Mouse (Mus musculus) liver, embryonic 13.5 days (tissue): ENCODE measurements around the gene Dnajc22. TPM values are rescaled to one million over a fixed set of nuclear protein-coding genes. Genes with fewer than 3 reads are reported as not detected.

Experiments used
- ATAC-seq: fragments of 200-750 bp; cut with Nextera tagmentation; 2 replicates; pipeline ENCODE4 v1.8.0; 2017; ENCODE audit warnings: low read depth, mild to moderate bottlenecking, moderate number of reproducible peaks, moderate library complexity
- DNase-seq: peaks from one replicate; pipeline ENCODE4 v3.0.0; 2022
- H3K27ac ChIP-seq: fragments of 300-500 bp; sonication (generic); 2 replicates; pipeline ENCODE4 v1.5.1; 2015; ENCODE audit warnings: moderate library complexity, mild to moderate bottlenecking, inconsistent platforms
- H3K27me3 ChIP-seq: fragments of 300-500 bp; sonication (generic); 2 replicates; pipeline ENCODE4 v1.6.1; 2015; ENCODE audit warnings: mild to moderate bottlenecking, inconsistent platforms
- H3K36me3 ChIP-seq: fragments of 300-500 bp; sonication (generic); 2 replicates; pipeline ENCODE4 v1.6.1; 2015; ENCODE audit warnings: mild to moderate bottlenecking, inconsistent platforms
- H3K4me1 ChIP-seq: fragments of 300-500 bp; sonication (generic); replicated peaks from 2 replicates; pipeline ENCODE4 v1.6.1; 2015; ENCODE audit warnings: inconsistent platforms
- H3K4me2 ChIP-seq: fragments of 300-500 bp; sonication (generic); 2 replicates; pipeline ENCODE4 v1.6.1; 2015; ENCODE audit warnings: inconsistent platforms, mild to moderate bottlenecking, moderate library complexity
- H3K4me3 ChIP-seq: fragments of 300-500 bp; sonication (generic); replicated peaks from 2 replicates; pipeline ENCODE4 v1.5.1; 2015; ENCODE audit warnings: mild to moderate bottlenecking, inconsistent platforms
- H3K9ac ChIP-seq: fragments of 300-500 bp; sonication (generic); 2 replicates; pipeline ENCODE4 v1.6.1; 2015; ENCODE audit warnings: mild to moderate bottlenecking, inconsistent platforms
- H3K9me3 ChIP-seq: fragments of 300-500 bp; sonication (generic); replicated peaks from 2 replicates; pipeline ENCODE4 v1.6.1; 2016; ENCODE audit warnings: inconsistent platforms
- WGBS: fragments of 180-500 bp; shearing (Covaris S2); methylation state at CpG from one replicate; pipeline ENCODE4 v1.1.7; 2015; ENCODE audit not compliant: insufficient replicate concordance; 5-methylcytosine and 5-hydroxymethylcytosine counted together
- polyA plus RNA-seq: library from polyadenylated mRNA; unstranded; fragments of >200 nt; fragmentation: Nextera tagmentation; extraction: Ambion mirVana; gene quantifications from 2 replicates; pipeline ENCODE4 v1.2.1, GENCODE M21; 2015

The Dnajc22 gene
- polyA plus RNA-seq, 1 experiment from 2014 or later = 14.6 TPM

DNA sequence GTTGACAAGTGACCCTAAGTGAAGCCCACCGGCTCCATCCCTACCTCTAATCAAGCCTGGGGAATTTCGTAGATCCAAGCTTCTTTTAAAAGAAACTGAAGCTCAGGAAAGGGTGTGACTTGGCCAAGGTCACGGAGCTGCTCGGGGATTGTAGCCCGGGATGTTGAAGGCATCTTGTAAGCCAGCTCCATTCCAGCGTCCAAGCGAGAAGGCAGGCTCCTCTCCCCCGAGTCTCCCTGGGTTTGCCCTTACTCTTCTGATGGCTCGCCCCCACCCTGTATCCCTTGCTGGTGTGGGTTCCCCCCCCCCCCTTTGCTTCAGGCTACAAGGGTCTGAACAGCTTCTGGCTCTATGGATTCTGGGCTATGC, 5.5 kb downstream of the Dnajc22 start:
- H3K9me3 ChIP-seq = no peaks in the 10 kb centered on the region
- no peaks in the 10 kb centered on the region; the same call in 1 of the 2 replicates for H3K36me3 ChIP-seq
- H3K4me2 ChIP-seq = peak overlapping the region; percentile 57
- peaks cover 33% of the 10 kb centered on the region for H3K4me1 ChIP-seq
- WGBS = 2% methylated on average over 9 of the region's 9 CpGs
- no peak overlapping the region for H3K27ac ChIP-seq
- H3K4me3 ChIP-seq = peak overlapping the region; percentile 39
- DNase-seq (no peak), ATAC-seq (0 out of 2 replicates have a peak, but pooled peaks have one; percentile 3)
- H3K9ac ChIP-seq = no peak overlapping the region
- peaks cover 81% of the 10 kb centered on the region for H3K27me3 ChIP-seq

DNA sequence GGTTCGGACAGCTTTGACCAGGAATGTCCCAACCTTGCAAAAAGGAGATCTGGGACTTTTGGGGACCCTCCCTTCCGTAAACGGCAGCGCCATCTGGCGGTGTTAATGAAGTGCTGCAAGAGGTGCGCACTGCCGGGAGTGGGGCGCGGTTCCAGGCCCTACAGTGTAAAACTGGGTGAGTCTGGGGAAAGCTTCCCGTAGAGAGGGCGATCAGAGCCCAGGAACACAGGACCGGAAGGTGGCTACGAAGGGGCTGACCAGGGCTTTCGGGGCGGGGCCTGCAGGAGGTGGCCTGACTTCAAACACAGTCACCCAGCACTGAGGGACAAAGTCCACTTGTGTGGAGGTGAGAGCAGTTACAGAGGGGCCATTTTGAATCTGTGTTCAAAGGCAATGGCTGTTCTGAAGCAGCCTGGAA, 6.2 kb downstream of the Dnajc22 start:
- peaks cover 3% of the 10 kb centered on the region; the same call in 1 of the 2 replicates for H3K36me3 ChIP-seq
- peak overlapping the region; percentile 41 for H3K9ac ChIP-seq
- DNase-seq (peak; percentile 28), ATAC-seq (peak; percentile 84)
- no peaks in the 10 kb centered on the region for H3K9me3 ChIP-seq
- WGBS = 2% methylated on average over 15 of the region's 15 CpGs
- peaks cover 74% of the 10 kb centered on the region for H3K27me3 ChIP-seq
- peak overlapping the region; percentile 31 for H3K4me3 ChIP-seq
- peaks cover 28% of the 10 kb centered on the region for H3K4me1 ChIP-seq
- H3K4me2 ChIP-seq = peak overlapping the region; percentile 57
- H3K27ac ChIP-seq = peak overlapping the region; percentile 72; the same call in 1 of the 2 replicates

DNA sequence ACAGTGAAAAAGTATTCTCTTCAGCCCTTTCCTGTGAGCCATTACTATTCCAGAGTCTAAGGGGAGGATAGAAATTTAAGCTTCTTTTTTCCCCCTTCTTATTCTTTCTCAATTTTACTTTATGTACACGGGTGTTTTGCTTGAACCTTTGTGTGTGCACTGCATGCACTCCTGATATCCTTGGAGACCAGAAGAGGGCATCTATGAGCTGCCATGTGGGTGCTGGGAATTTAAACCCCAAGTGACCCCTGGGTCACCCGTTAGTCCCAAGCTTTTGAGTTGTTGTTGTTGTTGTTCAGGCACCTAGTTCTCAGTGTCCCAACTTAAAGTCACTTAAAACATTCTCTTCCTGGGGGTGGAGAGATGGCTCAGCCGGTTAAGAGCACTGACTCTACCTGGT, 7.0 kb downstream of the Dnajc22 start:
- Histone ChIP-seq H3K9ac (peak overlapping the region; percentile 41), H3K4me3 (peak overlapping the region; percentile 31), H3K4me1 (peaks cover 28% of the 10 kb centered on the region), H3K9me3 (no peaks in the 10 kb centered on the region), H3K36me3 (peaks cover 3% of the 10 kb centered on the region; the same call in 1 of the 2 replicates), H3K4me2 (peak overlapping the region; percentile 43), H3K27ac (peak overlapping the region; percentile 72; the same call in 1 of the 2 replicates), H3K27me3 (peaks cover 66% of the 10 kb centered on the region)
- ATAC-seq = no peak
- WGBS = 37% methylated on average over 3 of the region's 3 CpGs
- DNase-seq = no peak

DNA sequence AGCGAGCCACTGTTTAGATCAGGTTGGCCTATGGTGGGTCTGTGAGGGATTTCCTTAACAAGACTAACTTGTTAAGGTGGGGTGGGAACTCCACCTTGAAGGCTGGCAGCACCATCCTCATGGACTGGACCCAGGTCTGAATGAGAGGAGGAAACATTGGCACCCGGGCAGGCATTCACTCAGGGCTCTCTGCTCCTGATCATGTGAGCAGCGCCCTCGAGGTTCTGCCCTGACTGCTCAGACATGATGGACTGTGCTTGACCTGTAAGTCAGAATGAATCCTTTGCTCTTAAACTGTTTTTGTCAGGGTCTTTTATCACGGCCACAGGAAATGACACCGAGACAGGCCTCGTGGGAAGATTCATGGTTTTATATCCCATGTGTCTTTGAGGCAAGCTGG, 12.3 kb downstream of the Dnajc22 start:
- Histone ChIP-seq H3K9me3 (no peaks in the 10 kb centered on the region), H3K36me3 (peaks cover 3% of the 10 kb centered on the region; the same call in 1 of the 2 replicates), H3K27ac (no peak overlapping the region), H3K4me2 (no peak overlapping the region), H3K9ac (no peak overlapping the region), H3K27me3 (peaks cover 13% of the 10 kb centered on the region), H3K4me1 (no peaks in the 10 kb centered on the region), H3K4me3 (no peak overlapping the region)
- 41% methylated on average over 7 of the region's 7 CpGs for WGBS
- no peak for ATAC-seq
- no peak for DNase-seq

DNA sequence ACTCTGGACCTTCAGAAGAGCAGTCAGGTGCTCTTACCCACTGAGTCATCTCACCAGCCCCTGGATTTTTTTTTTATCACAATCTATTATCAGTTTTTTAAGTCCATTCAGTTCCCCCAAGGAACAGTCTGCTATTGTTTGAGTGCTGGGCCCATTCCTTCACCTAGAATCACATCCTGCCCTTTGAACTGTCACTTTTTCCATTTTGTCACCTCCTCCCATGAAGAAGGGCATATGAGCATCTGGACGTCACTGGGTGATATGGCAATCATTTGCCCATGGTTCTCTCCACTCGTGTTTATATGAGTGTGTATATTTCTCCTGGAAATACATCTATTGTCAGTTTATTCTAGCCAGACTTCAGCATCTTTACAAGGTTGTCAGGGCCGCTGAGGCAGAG, 14.9 kb downstream of the Dnajc22 start:
- DNase-seq (no peak), ATAC-seq (no peak)
- 56% methylated on average over 3 of the region's 3 CpGs for WGBS
- Histone ChIP-seq H3K27ac (no peak overlapping the region), H3K9me3 (no peaks in the 10 kb centered on the region), H3K27me3 (no peaks in the 10 kb centered on the region), H3K4me2 (no peak overlapping the region), H3K36me3 (0 out of 2 replicates have a peak, but pooled peaks cover 3% of the 10 kb centered on the region), H3K4me1 (no peaks in the 10 kb centered on the region), H3K4me3 (no peak overlapping the region), H3K9ac (no peak overlapping the region)

DNA sequence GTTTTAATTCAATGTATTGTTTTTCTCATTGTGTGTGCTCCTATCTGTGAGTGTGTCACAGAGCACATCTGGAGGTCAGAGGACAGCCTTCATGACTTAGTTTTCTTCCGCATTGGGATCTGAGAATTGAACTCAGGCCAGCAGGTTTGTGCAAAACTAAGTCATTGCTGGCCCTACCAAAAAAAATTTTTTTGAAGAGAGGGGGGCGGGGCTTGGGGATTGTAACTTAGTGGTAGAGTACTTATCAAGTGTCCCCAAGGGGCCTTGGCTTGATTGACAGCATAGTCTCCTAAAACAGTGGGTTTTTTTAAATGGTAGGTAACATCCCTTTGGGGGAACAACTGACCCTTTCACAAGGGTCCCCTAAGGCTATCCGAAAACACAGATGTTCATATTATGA, 18.2 kb downstream of the Dnajc22 start:
- Histone ChIP-seq H3K27ac (no peak overlapping the region), H3K27me3 (no peaks in the 10 kb centered on the region), H3K36me3 (no peaks in the 10 kb centered on the region), H3K4me1 (peaks cover 16% of the 10 kb centered on the region), H3K4me3 (no peak overlapping the region), H3K9me3 (no peaks in the 10 kb centered on the region), H3K9ac (no peak overlapping the region), H3K4me2 (no peak overlapping the region)
- DNase-seq (no peak), ATAC-seq (no peak)
- 64% methylated on average over 3 of the region's 3 CpGs for WGBS

DNA sequence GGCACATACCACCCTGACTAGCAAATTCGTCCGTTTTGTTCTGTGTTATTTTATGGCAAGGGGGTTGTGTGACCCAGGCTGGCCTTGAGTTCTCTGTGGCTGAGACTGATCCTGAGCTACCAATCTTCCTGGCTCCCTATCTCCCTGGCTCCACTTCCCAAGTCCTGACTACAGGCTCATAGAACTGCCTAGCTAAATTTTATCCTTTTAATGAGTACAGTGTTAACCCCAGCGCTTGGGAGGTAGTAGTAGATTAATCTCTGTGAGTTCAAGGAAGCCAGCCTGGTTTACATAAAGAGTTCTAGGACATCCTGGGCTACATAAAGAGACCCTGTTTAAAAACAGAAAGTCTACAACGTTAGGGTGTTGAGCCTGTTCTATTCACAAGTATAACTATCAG, 18.8 kb downstream of the Dnajc22 start:
- Histone ChIP-seq H3K36me3 (no peaks in the 10 kb centered on the region), H3K27ac (no peak overlapping the region), H3K4me1 (peaks cover 20% of the 10 kb centered on the region), H3K9me3 (no peaks in the 10 kb centered on the region), H3K9ac (no peak overlapping the region), H3K4me3 (no peak overlapping the region), H3K4me2 (no peak overlapping the region), H3K27me3 (no peaks in the 10 kb centered on the region)
- ATAC-seq (no peak), DNase-seq (no peak)
- WGBS = 54% methylated on average over 4 of the region's 4 CpGs

DNA sequence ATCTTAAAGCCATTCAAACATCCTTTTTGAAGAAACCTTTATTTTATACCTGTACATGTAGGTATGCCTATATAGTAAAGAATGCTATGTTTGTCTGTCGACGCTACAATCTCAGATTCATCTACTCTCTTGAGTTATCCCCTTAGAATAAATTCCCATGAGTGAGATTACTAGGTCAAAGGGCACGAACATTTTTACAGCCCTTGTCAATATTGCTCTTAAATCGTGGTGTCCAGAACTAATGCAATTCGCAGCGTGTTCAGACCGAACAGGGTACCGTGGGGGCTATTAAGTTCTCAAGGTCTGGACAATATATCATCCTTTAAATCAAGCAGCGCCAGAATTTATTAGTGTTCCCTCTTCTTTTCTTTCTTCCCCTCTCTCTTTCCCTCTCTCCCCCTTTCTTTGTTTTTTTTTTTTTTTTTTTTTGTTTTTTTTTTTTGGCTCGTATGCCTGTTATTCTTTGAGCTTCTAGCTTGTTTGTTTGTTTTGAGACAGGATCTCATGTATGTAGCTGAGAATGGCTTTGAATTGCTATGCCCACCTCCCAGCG, 19.9 kb downstream of the Dnajc22 start:
- H3K4me2 ChIP-seq = peak overlapping the region; percentile 60
- H3K9ac ChIP-seq = peak overlapping the region; percentile 24; the same call in 1 of the 2 replicates
- peak overlapping the region; percentile 36 for H3K4me3 ChIP-seq
- no peak overlapping the region for H3K27ac ChIP-seq
- no peaks in the 10 kb centered on the region for H3K27me3 ChIP-seq
- H3K4me1 ChIP-seq = peaks cover 20% of the 10 kb centered on the region
- ATAC-seq (no peak), DNase-seq (no peak)
- H3K9me3 ChIP-seq = no peaks in the 10 kb centered on the region
- H3K36me3 ChIP-seq = no peaks in the 10 kb centered on the region
- WGBS = 62% methylated on average over 11 of the region's 11 CpGs

DNA sequence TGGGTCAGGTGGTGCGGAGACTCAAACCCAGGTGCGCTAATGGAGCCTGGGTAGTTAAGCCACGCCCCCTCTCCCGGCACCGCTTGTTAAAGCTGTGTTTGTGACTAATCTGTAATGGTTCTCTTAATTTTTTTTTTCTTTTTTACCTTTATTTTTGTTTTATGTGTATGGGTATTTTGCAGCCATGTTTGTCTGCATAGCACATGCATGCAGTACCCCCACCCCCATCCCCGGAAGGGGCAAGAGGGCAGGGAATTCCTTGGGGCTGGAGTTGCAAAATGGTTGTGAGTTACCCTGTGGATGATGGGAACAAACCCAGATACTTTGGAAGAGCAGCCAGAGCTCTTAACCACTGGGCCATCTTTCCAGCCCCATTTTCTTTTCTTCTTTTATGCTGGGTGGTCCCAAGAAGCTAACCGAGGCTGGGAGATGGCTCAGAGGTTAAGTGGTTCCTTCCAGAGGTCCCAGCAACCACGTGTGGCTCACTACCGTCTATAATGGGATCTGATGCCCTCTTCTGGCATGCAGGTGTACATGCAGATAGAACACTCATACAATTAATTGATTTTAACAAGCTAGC, 20.5 kb downstream of the Dnajc22 start:
- DNase-seq (peak; percentile 41), ATAC-seq (0 out of 2 replicates have a peak, but pooled peaks have one; percentile 49)
- no peaks in the 10 kb centered on the region for H3K27me3 ChIP-seq
- H3K4me3 ChIP-seq = peak overlapping the region; percentile 36
- no peak overlapping the region for H3K27ac ChIP-seq
- no peaks in the 10 kb centered on the region for H3K36me3 ChIP-seq
- peak overlapping the region; percentile 60 for H3K4me2 ChIP-seq
- peak overlapping the region; percentile 24; the same call in 1 of the 2 replicates for H3K9ac ChIP-seq
- WGBS = 9% methylated on average over 9 of the region's 9 CpGs
- H3K4me1 ChIP-seq = peaks cover 20% of the 10 kb centered on the region
- no peaks in the 10 kb centered on the region for H3K9me3 ChIP-seq

DNA sequence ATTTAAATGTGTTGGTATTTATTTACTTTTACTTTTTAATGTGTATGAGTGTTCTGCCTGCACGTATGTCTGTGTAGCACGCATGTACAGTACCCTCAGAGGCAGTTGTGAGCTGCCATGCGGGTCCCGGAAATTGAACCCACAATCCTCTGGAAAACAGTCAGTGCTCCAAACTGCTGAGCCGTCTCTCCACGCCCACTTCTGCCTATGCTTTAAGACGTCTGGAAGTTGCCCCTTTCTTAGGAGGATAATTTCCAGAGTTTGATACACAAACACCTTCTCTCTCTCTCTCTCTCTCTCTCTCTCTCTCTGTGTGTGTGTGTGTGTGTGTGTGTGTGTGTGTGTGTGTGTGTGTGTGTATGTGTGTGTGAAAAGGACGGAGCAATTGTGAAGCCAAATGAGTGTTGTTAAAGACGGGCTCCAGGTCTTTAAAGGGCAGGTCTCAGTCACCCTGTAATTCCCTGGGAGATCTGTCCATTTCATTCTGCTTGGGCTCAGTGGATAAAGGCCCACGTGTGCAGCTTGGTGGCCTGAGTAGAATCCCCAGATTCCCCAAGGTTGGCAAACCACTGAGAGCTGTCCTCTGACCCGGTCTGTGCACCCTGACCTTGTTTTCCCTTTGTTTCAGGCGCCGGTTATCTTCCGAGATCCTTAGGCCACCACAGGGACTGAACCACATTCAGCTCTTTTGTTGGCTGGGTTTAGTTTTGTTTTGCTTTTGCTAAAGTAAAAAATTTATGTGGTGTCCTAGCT, 21.5 kb downstream of the Dnajc22 start:
- Histone ChIP-seq H3K9ac (no peak overlapping the region), H3K4me3 (no peak overlapping the region), H3K36me3 (no peaks in the 10 kb centered on the region), H3K27ac (peak overlapping the region; percentile 50; the same call in 1 of the 2 replicates), H3K9me3 (no peaks in the 10 kb centered on the region), H3K27me3 (no peaks in the 10 kb centered on the region), H3K4me1 (peaks cover 20% of the 10 kb centered on the region), H3K4me2 (no peak overlapping the region)
- DNase-seq (no peak), ATAC-seq (no peak)
- WGBS = 54% methylated on average over 14 of the region's 14 CpGs

DNA sequence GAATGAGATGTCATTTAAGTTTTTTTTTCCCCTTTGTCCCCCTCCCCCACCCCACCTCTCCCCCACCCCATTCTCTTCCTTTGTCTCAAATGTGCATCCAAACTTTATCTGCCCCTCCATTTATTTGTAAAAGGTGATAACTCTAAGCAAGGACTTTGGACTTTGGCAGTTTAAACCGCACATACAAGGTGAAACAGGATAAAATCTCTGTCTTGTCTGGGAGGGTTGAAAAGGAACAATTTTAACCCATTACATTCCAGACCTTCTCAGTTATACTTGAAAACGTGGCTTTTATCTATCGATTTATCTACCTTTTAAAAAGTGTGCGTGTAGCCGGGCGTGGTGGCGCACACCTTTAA, 22.1 kb downstream of the Dnajc22 start:
- Histone ChIP-seq H3K9ac (no peak overlapping the region), H3K27me3 (no peaks in the 10 kb centered on the region), H3K27ac (no peak overlapping the region), H3K4me1 (peaks cover 20% of the 10 kb centered on the region), H3K36me3 (no peaks in the 10 kb centered on the region), H3K4me2 (no peak overlapping the region), H3K4me3 (no peak overlapping the region), H3K9me3 (no peaks in the 10 kb centered on the region)
- DNase-seq (no peak), ATAC-seq (no peak)
- WGBS = 49% methylated on average over 7 of the region's 7 CpGs
